Mouse (Mus musculus): Measurements from ENCODE around the gene Pdk4.

DNA sequence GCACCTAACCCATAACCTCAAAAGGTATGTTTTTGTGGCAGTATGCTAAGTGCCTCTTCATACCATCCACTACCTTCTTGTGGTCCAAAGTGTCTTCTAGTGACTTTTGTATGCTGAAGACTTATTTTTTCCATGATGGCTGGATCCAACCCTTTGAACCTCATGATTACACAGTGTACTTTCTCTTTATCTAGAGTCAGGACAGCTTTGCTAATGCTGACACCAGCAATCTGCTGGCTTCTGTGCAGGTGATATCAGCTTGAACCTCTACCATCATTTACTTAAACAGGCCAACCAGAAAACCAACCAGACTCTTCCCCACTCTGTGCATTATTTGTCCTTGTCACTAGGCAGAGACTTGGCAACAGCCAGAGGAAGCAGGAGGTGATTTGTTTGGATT is 39.6 kb upstream of the Pdk4 start:
- TF ChIP-seq CTCF (IDR thresholded peaks at IDR 0.05; ENCODE audit: extremely low read depth, insufficient read length, insufficient replicate concordance, low read depth, low read length) (no peak), POLR2A (IDR thresholded peaks at IDR 0.05; ENCODE audit: low read depth, low read length) (no peak)
